In the genomic region with DNA sequence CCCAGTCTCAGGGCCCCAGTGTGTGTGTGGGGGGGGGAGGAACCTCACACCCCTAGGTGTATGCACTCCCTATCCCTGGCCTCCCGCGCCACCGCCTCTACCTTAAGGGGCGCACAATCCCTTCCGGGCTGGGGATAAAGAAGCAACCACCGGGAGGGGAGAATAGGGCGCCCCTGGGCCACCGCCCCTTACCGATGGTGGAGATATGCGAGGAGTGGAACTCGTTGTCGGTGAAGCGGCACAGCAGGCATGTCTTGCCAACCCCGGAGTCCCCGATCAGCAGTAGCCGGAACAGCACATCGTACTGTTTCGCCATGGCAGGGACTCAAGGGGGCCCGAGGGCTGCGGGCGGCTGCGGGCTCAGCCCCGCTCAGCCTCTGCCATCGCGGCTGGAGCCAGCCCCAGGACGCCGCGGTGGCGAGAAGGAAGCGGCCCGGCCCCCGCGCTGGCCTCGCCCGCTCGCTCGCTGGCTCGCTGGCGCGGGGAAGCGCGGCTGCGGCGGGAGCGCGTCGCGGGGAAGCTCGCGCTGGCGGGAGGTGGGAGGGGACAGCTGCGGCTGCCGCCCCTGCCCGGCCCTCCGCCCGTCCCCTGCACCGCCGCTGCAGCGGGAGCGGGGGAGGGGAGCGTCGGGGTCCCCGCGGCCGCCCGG, we compare ENCODE assay signal across 8 mouse cellular contexts. TPM values are rescaled to one million over a fixed set of nuclear protein-coding genes. Genes with fewer than 3 reads are reported as not detected.
A peak's percentile ranks its signal among the peaks of the same experiment; 100 is the strongest.
DNase-seq lines count a peak whose midpoint lies in the region; ATAC-seq and TF ChIP-seq lines count a peak whose summit lies in the region.

No protein-coding gene starts in this region.

- peaks cover 10% of the 10 kb centered on the region for H3K4me1 ChIP-seq in thymus, adult 2 months (replicated peaks; ENCODE audit: control insufficient read depth, insufficient read depth, low read length)
- H3K4me1 ChIP-seq in brown adipose tissue, adult 24 weeks (ENCODE audit: control insufficient read depth, insufficient read depth, insufficient read length, low read length), result no peaks in the 10 kb centered on the region
- H3K4me1 ChIP-seq in forebrain, embryonic 13.5 days, result peaks cover 28% of the 10 kb centered on the region
- peaks cover 27% of the 10 kb centered on the region for H3K4me1 ChIP-seq in hindbrain, postnatal 0 days (ENCODE audit: insufficient read depth, low read length)
- H3K4me1 ChIP-seq in liver, embryonic 11.5 days (replicated peaks; ENCODE audit: control insufficient read depth, insufficient read depth, low read length), result no peaks in the 10 kb centered on the region; the same call in 1 of the 2 replicates
- H3K4me1 ChIP-seq in neural tube, embryonic 15.5 days, result peaks cover 48% of the 10 kb centered on the region

- H3K4me3 ChIP-seq in thymus, adult 2 months (ENCODE audit: control insufficient read depth, insufficient read depth, low read length), result peak overlapping the region; percentile 46
- peak overlapping the region; percentile 55 for H3K4me3 ChIP-seq in brown adipose tissue, adult 24 weeks (ENCODE audit: insufficient read depth, low read depth, low read length)
- peak overlapping the region; percentile 61 for H3K4me3 ChIP-seq in forebrain, embryonic 13.5 days
- peak overlapping the region; percentile 72 for H3K4me3 ChIP-seq in hindbrain, postnatal 0 days (ENCODE audit: low read length)
- H3K4me3 ChIP-seq in liver, embryonic 11.5 days (ENCODE audit: low read depth, low read length), result peak overlapping the region; percentile 61
- peak overlapping the region; percentile 80 for H3K4me3 ChIP-seq in neural tube, embryonic 15.5 days (replicated peaks)

- peaks cover 11% of the 10 kb centered on the region; the same call in 1 of the 2 replicates for H3K27me3 ChIP-seq in thymus, adult 2 months (ENCODE audit: control insufficient read depth, insufficient read depth, low read length)
- peaks cover 47% of the 10 kb centered on the region for H3K27me3 ChIP-seq in forebrain, embryonic 13.5 days
- H3K27me3 ChIP-seq in hindbrain, postnatal 0 days (ENCODE audit: insufficient read depth, low read length), result no peaks in the 10 kb centered on the region
- H3K27me3 ChIP-seq in liver, embryonic 11.5 days (replicated peaks; ENCODE audit: control insufficient read depth, insufficient read depth, low read length), result peaks cover 67% of the 10 kb centered on the region
- H3K27me3 ChIP-seq in neural tube, embryonic 15.5 days (replicated peaks), result 0 out of 2 replicates have a peak, but pooled peaks cover 3% of the 10 kb centered on the region

- H3K9me3 ChIP-seq in forebrain, embryonic 13.5 days (replicated peaks), result no peaks in the 10 kb centered on the region
- H3K9me3 ChIP-seq in hindbrain, postnatal 0 days (ENCODE audit: low read length), result no peaks in the 10 kb centered on the region
- no peaks in the 10 kb centered on the region for H3K9me3 ChIP-seq in liver, embryonic 11.5 days (ENCODE audit: control insufficient read depth, low read length)
- H3K9me3 ChIP-seq in neural tube, embryonic 15.5 days (replicated peaks), result no peaks in the 10 kb centered on the region

- no peak overlapping the region for H3K27ac ChIP-seq in thymus, adult 2 months (ENCODE audit: control insufficient read depth, insufficient read depth, low read length)
- no peak overlapping the region for H3K27ac ChIP-seq in brown adipose tissue, adult 24 weeks (replicated peaks; ENCODE audit: low read depth, low read length)
- peak overlapping the region; percentile 45; the same call in 1 of the 2 replicates for H3K27ac ChIP-seq in forebrain, embryonic 13.5 days
- H3K27ac ChIP-seq in hindbrain, postnatal 0 days, result peak overlapping the region; percentile 85
- no peak overlapping the region for H3K27ac ChIP-seq in liver, embryonic 11.5 days (ENCODE audit: low read depth, low read length)
- peak overlapping the region; percentile 85 for H3K27ac ChIP-seq in neural tube, embryonic 15.5 days (replicated peaks)

- TF ChIP-seq POLR2A in thymus, adult 2 months (IDR thresholded peaks at IDR 0.05; ENCODE audit: control insufficient read depth, extremely low read depth, insufficient read depth, low read length, poor library complexity), result no peak

- peak; percentile 18 for DNase-seq in thymus, adult 2 months
- DNase-seq in thymus, adult 18-20 months, result no peak
- peak; percentile 75 for DNase-seq in hindbrain, postnatal 0 days (ENCODE audit: low spot score)
- peak; percentile 59 for DNase-seq in liver, embryonic 11.5 days (ENCODE audit: low spot score)

- H3K9ac ChIP-seq in forebrain, embryonic 13.5 days, result peak overlapping the region; percentile 85
- H3K9ac ChIP-seq in hindbrain, postnatal 0 days (replicated peaks; ENCODE audit: low read length), result peak overlapping the region; percentile 87
- peak overlapping the region; percentile 57 for H3K9ac ChIP-seq in liver, embryonic 11.5 days (ENCODE audit: low read depth, low read length)
- peak overlapping the region; percentile 93 for H3K9ac ChIP-seq in neural tube, embryonic 15.5 days (replicated peaks)

- 4% methylated on average over 63 of the region's 66 CpGs for WGBS in thymus, adult 2 months
- under 1% methylated on average over 57 of the region's 66 CpGs for WGBS in forebrain, embryonic 13.5 days
- WGBS in hindbrain, postnatal 0 days, result 1% methylated on average over 25 of the region's 66 CpGs
- WGBS in liver, embryonic 11.5 days, result 1% methylated on average over 65 of the region's 66 CpGs
- WGBS in neural tube, embryonic 15.5 days, result 1% methylated on average over 52 of the region's 66 CpGs

- H3K36me3 ChIP-seq in thymus, adult 2 months (ENCODE audit: control insufficient read depth, insufficient read depth, low read length), result no peaks in the 10 kb centered on the region
- H3K36me3 ChIP-seq in forebrain, embryonic 13.5 days (ENCODE audit: poor library complexity, severe bottlenecking), result no peaks in the 10 kb centered on the region
- H3K36me3 ChIP-seq in hindbrain, postnatal 0 days (ENCODE audit: insufficient read depth, low read length), result no peaks in the 10 kb centered on the region
- H3K36me3 ChIP-seq in liver, embryonic 11.5 days (ENCODE audit: control insufficient read depth, insufficient read depth, low read length), result no peaks in the 10 kb centered on the region
- H3K36me3 ChIP-seq in neural tube, embryonic 15.5 days, result no peaks in the 10 kb centered on the region

- ATAC-seq in forebrain, embryonic 13.5 days, result peak; percentile 81
- ATAC-seq in hindbrain, postnatal 0 days, result peak; percentile 66
- peak; percentile 51 for ATAC-seq in liver, embryonic 11.5 days (replicated peaks; ENCODE audit: low FRiP score)
- peak; percentile 85 for ATAC-seq in neural tube, embryonic 15.5 days (ENCODE audit: low FRiP score)
- no peak for ATAC-seq in monocyte, adult 5-6 weeks (replicated peaks; ENCODE audit: insufficient number of reproducible peaks, low FRiP score, low TSS enrichment, poor library complexity, severe bottlenecking)

- TF ChIP-seq CTCF in thymus, adult 2 months (IDR thresholded peaks at IDR 0.05; ENCODE audit: borderline replicate concordance, control insufficient read depth, extremely low read depth, insufficient read depth, low read length, poor library complexity), result no peak
- peak; percentile 16; the same call in 1 of the 2 replicates for TF ChIP-seq CTCF in hindbrain, postnatal 0 days (IDR thresholded peaks at IDR 0.05; ENCODE audit: low read depth)

- peak overlapping the region; percentile 90 for H3K4me2 ChIP-seq in forebrain, embryonic 13.5 days
- H3K4me2 ChIP-seq in hindbrain, postnatal 0 days (ENCODE audit: low read depth, low read length), result peak overlapping the region; percentile 80
- H3K4me2 ChIP-seq in liver, embryonic 11.5 days, result peak overlapping the region; percentile 97
- peak overlapping the region; percentile 80 for H3K4me2 ChIP-seq in neural tube, embryonic 15.5 days

RNA-seq across cellular contexts. Expression of a gene that starts 0.6 kb away (rescaled TPM):
- 18.6 and 21.9 TPM in 2 replicates for polyA plus RNA-seq in thymus, adult 2 months (2012; rRNA removed)
- not detected in 2 replicates for polyA plus RNA-seq in brown adipose tissue, adult 24 weeks (2012; ENCODE audit: insufficient read depth, insufficient read length, missing spikeins)
- 12.3 and 14.3 TPM in 2 replicates for polyA plus RNA-seq in forebrain, embryonic 13.5 days (2015; fragmentation: Nextera tagmentation; extraction: Ambion mirVana)
- 86.8 and 110 TPM in 2 replicates for total RNA-seq in hindbrain, postnatal 0 days (2014; rRNA removed)
- 53.9 and 56.5 TPM in 2 replicates for polyA plus RNA-seq in hindbrain, postnatal 0 days (2015; fragmentation: Nextera tagmentation; extraction: Ambion mirVana)
- 1.7 and 2.1 TPM in 2 replicates for polyA plus RNA-seq in liver, embryonic 11.5 days (2014; fragmentation: Nextera tagmentation; extraction: Ambion mirVana)
- 43.6 and 45.8 TPM in 2 replicates for polyA plus RNA-seq in neural tube, embryonic 15.5 days (2015; fragmentation: Nextera tagmentation; extraction: Ambion mirVana)
- total RNA-seq in monocyte, adult 5-6 weeks (2017), result not detected in 3 replicates

RNA-seq across cellular contexts. Expression of a gene that starts 26.8 kb away (rescaled TPM):
- 5.4 and 6.3 TPM in 2 replicates for polyA plus RNA-seq in thymus, adult 2 months (2012; rRNA removed)
- polyA plus RNA-seq in brown adipose tissue, adult 24 weeks (2012; ENCODE audit: insufficient read depth, insufficient read length, missing spikeins), result not detected in 2 replicates
- 0.12 TPM in 1 of 2 replicates, not detected in the other for polyA plus RNA-seq in forebrain, embryonic 13.5 days (2015; fragmentation: Nextera tagmentation; extraction: Ambion mirVana)
- not detected in 2 replicates for total RNA-seq in hindbrain, postnatal 0 days (2014; rRNA removed)
- 0.16 and 0.30 TPM in 2 replicates for polyA plus RNA-seq in hindbrain, postnatal 0 days (2015; fragmentation: Nextera tagmentation; extraction: Ambion mirVana)
- not detected in 2 replicates for polyA plus RNA-seq in liver, embryonic 11.5 days (2014; fragmentation: Nextera tagmentation; extraction: Ambion mirVana)
- 0.28 and 4.2 TPM in 2 replicates for polyA plus RNA-seq in neural tube, embryonic 15.5 days (2015; fragmentation: Nextera tagmentation; extraction: Ambion mirVana)
- total RNA-seq in monocyte, adult 5-6 weeks (2017), result not detected in 3 replicates

RNA-seq across cellular contexts. Expression of a gene that starts 56.7 kb away (rescaled TPM):
- 50.9 and 51.3 TPM in 2 replicates for polyA plus RNA-seq in thymus, adult 2 months (2012; rRNA removed)
- 17.9 and 20.7 TPM in 2 replicates for polyA plus RNA-seq in brown adipose tissue, adult 24 weeks (2012; ENCODE audit: insufficient read depth, insufficient read length, missing spikeins)
- 30.1 and 32.9 TPM in 2 replicates for polyA plus RNA-seq in forebrain, embryonic 13.5 days (2015; fragmentation: Nextera tagmentation; extraction: Ambion mirVana)
- 31.3 and 33.2 TPM in 2 replicates for total RNA-seq in hindbrain, postnatal 0 days (2014; rRNA removed)
- polyA plus RNA-seq in hindbrain, postnatal 0 days (2015; fragmentation: Nextera tagmentation; extraction: Ambion mirVana), result 35.0 and 36.2 TPM in 2 replicates
- polyA plus RNA-seq in liver, embryonic 11.5 days (2014; fragmentation: Nextera tagmentation; extraction: Ambion mirVana), result 41.6 and 43.8 TPM in 2 replicates
- 41.5 and 43.9 TPM in 2 replicates for polyA plus RNA-seq in neural tube, embryonic 15.5 days (2015; fragmentation: Nextera tagmentation; extraction: Ambion mirVana)
- total RNA-seq in monocyte, adult 5-6 weeks (2017), result 1.4 to 8.8 TPM (median 6.4 TPM) in 3 replicates

RNA-seq across cellular contexts. Expression of a gene that starts 56.8 kb away (rescaled TPM):
- polyA plus RNA-seq in thymus, adult 2 months (2012; rRNA removed), result 61.6 and 68.3 TPM in 2 replicates
- 161 and 173 TPM in 2 replicates for polyA plus RNA-seq in brown adipose tissue, adult 24 weeks (2012; ENCODE audit: insufficient read depth, insufficient read length, missing spikeins)
- 116 and 119 TPM in 2 replicates for polyA plus RNA-seq in forebrain, embryonic 13.5 days (2015; fragmentation: Nextera tagmentation; extraction: Ambion mirVana)
- total RNA-seq in hindbrain, postnatal 0 days (2014; rRNA removed), result 46.8 and 51.0 TPM in 2 replicates
- 137 and 164 TPM in 2 replicates for polyA plus RNA-seq in hindbrain, postnatal 0 days (2015; fragmentation: Nextera tagmentation; extraction: Ambion mirVana)
- polyA plus RNA-seq in liver, embryonic 11.5 days (2014; fragmentation: Nextera tagmentation; extraction: Ambion mirVana), result 144 and 154 TPM in 2 replicates
- 163 and 173 TPM in 2 replicates for polyA plus RNA-seq in neural tube, embryonic 15.5 days (2015; fragmentation: Nextera tagmentation; extraction: Ambion mirVana)
- 42.5 to 61.0 TPM (median 52.8 TPM) in 3 replicates for total RNA-seq in monocyte, adult 5-6 weeks (2017)

Comparison
In these comparisons a context has a peak if more than half of its experiments do, and no peak if none do; other contexts are left out.
1. DNase-seq: peak in thymus, adult 2 months (single experiment), hindbrain, postnatal 0 days (single experiment) and liver, embryonic 11.5 days (single experiment); none in thymus, adult 18-20 months (0 of 2).
2. H3K27ac ChIP-seq: peak in forebrain, embryonic 13.5 days (single experiment), hindbrain, postnatal 0 days (single experiment) and neural tube, embryonic 15.5 days (single experiment); none in thymus, adult 2 months (single experiment), brown adipose tissue, adult 24 weeks (single experiment) and liver, embryonic 11.5 days (single experiment).
3. Peak in every context shown above with its lines, with median percentiles within 50 percentile points of each other: H3K4me3 ChIP-seq, H3K4me2 ChIP-seq and H3K9ac ChIP-seq.